Mouse (Mus musculus): ENCODE measurements around the gene Dnajb3. TPM values are rescaled to one million over a fixed set of nuclear protein-coding genes. Genes with fewer than 3 reads are reported as not detected.

Gene Dnajb3
- polyA plus RNA-seq, 1 experiment from 2014 or later, result 10.7 TPM

DNA sequence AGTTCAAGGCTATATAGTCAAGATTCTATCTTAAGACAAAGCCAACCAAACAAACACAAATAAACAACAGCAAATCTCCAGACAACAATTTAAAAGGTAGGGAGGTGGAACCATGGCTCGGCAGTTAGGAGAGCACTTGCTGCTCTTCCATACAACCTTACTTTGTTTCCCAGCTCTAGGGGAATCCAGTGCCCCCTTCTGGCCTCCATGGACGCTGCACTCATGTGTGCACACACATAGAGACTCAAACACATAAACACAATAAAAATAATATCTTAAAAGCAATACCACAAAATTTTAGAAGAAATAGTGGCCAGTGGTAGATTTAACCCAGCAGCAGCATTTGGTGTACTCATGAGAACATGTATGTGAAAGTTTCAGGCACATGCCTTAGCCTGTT, 11.6 kb upstream of the Dnajb3 start:
- Histone ChIP-seq H3K4me2 (ENCODE audit: low read depth, severe bottlenecking) (no peak overlapping the region), H3K27ac (replicated peaks; ENCODE audit: low read depth, low read length) (no peak overlapping the region), H3K36me3 (ENCODE audit: control insufficient read depth, insufficient read depth, low read length) (no peaks in the 10 kb centered on the region), H3K4me1 (ENCODE audit: control insufficient read depth, insufficient read depth, low read length) (no peaks in the 10 kb centered on the region), H3K9me3 (ENCODE audit: control insufficient read depth, low read length) (peaks cover 51% of the 10 kb centered on the region), H3K9ac (ENCODE audit: low read length) (no peak overlapping the region), H3K4me3 (ENCODE audit: low read depth, low read length) (no peak overlapping the region), H3K27me3 (ENCODE audit: control insufficient read depth, insufficient read depth, low read length) (no peaks in the 10 kb centered on the region)
- 68% methylated on average over 2 of the region's 2 CpGs for WGBS
- DNase-seq (ENCODE audit: low spot score), result peak; percentile 40
- ATAC-seq (ENCODE audit: insufficient number of reproducible peaks, low FRiP score, low TSS enrichment, low read depth), result no peak

DNA sequence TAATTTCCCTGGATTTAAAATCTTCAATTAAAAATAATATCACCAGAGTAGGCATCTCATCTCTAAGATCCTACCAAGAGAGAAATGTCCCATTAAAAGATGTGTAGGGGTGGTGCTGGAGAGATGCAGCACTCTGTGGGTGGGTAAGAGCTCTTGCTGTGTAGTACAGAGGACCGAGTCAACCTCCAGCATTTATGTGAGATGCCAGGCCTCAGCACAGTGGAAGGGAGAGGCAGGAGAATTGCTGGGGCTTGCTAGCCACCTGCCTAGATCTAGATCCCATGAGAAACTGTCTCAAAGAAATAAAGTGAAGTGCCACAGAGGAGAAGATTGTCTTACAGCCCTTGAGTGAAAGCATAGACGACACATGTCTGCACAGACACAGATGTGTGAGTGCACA, 11.0 kb upstream of the Dnajb3 start:
- H3K27ac ChIP-seq (replicated peaks; ENCODE audit: low read depth, low read length), result no peak overlapping the region
- 56% methylated on average over 2 of the region's 2 CpGs for WGBS
- DNase-seq (ENCODE audit: low spot score), result peak; percentile 22

DNA sequence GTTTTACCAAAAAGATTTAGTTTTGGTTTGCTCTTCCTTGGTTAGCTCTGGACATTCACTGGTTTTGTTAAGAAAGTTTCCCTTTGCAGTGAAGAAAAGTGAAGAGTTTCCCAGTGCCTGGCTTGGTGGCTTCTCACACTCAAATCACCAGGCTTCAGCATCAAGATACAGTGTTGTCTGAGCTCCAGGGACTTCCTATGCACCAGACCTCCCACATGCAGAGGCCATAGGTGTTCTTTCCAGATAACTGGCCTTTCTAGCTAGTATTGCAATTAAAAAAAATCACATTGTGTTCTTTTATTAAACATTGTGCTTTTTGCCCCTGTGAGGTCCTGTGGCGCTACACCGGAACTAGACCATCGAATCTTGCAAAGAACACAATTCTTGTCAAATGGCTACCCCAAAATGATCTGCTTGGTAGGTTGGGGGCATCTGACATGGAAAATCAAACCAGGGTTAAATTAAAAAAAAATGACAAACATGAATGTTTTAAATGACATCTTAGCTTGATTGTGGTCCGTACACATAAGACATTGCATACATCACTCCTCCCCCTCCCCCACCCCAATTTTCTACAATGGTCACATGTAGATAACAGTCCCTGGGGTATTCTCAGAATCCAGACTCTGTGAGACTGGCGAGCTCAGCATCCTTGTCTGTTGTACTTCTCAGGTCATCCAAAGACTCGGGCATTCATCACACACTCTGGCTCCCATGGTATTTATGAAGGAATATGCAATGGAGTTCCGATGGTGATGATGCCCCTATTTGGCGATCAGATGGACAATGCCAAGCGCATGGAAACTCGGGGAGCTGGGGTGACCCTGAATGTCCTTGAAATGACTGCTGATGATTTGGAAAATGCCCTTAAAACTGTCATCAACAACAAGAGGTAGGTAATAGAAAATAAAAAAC, 10.1 kb upstream of the Dnajb3 start:
- no peak overlapping the region for H3K4me2 ChIP-seq (ENCODE audit: low read depth, severe bottlenecking)
- H3K9me3 ChIP-seq (ENCODE audit: control insufficient read depth, low read length), result peaks cover 59% of the 10 kb centered on the region
- no peaks in the 10 kb centered on the region for H3K27me3 ChIP-seq (ENCODE audit: control insufficient read depth, insufficient read depth, low read length)
- no peaks in the 10 kb centered on the region for H3K4me1 ChIP-seq (ENCODE audit: control insufficient read depth, insufficient read depth, low read length)
- H3K4me3 ChIP-seq (ENCODE audit: low read depth, low read length), result no peak overlapping the region
- H3K36me3 ChIP-seq (ENCODE audit: control insufficient read depth, insufficient read depth, low read length), result no peaks in the 10 kb centered on the region
- H3K9ac ChIP-seq (ENCODE audit: low read length), result no peak overlapping the region
- no peak overlapping the region for H3K27ac ChIP-seq (replicated peaks; ENCODE audit: low read depth, low read length)
- no peak for ATAC-seq (ENCODE audit: insufficient number of reproducible peaks, low FRiP score, low TSS enrichment, low read depth)
- WGBS, result 72% methylated on average over 10 of the region's 10 CpGs
- DNase-seq (ENCODE audit: low spot score), result peak; percentile 30

More for the DNA sequence above, 11.0 kb upstream of the Dnajb3 start:
- ATAC-seq (ENCODE audit: insufficient number of reproducible peaks, low FRiP score, low TSS enrichment, low read depth), result no peak
- H3K9me3 ChIP-seq (ENCODE audit: control insufficient read depth, low read length), result peaks cover 56% of the 10 kb centered on the region
- H3K36me3 ChIP-seq (ENCODE audit: control insufficient read depth, insufficient read depth, low read length), result no peaks in the 10 kb centered on the region
- H3K4me1 ChIP-seq (ENCODE audit: control insufficient read depth, insufficient read depth, low read length), result no peaks in the 10 kb centered on the region
- no peak overlapping the region for H3K4me3 ChIP-seq (ENCODE audit: low read depth, low read length)
- no peak overlapping the region for H3K4me2 ChIP-seq (ENCODE audit: low read depth, severe bottlenecking)
- H3K27me3 ChIP-seq (ENCODE audit: control insufficient read depth, insufficient read depth, low read length), result no peaks in the 10 kb centered on the region
- no peak overlapping the region for H3K9ac ChIP-seq (ENCODE audit: low read length)

DNA sequence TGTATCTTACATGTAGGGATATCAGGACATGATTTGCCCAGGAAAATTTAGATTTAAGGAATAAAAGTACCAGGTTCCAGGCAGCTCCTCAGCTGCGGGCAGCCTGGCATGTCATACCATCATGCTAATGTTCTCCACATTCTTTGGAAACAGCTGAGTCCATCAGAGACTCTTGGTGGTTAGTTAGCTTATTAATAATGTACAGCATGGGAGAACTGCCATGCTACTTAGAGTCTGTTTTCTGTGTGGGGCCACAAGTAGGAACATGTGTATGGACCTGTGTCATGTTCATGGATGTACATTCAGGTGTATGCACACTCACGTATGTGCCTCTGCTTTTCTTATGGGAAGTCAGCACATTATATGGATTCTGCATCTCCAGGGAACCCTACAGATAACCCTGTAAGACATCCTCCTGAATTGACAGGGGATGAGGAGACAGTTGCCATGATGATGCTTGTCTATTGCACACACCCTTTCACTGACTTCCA, 8.9 kb upstream of the Dnajb3 start:
- Histone ChIP-seq H3K36me3 (ENCODE audit: control insufficient read depth, insufficient read depth, low read length) (no peaks in the 10 kb centered on the region), H3K27ac (replicated peaks; ENCODE audit: low read depth, low read length) (no peak overlapping the region), H3K9me3 (ENCODE audit: control insufficient read depth, low read length) (peaks cover 59% of the 10 kb centered on the region), H3K9ac (ENCODE audit: low read length) (no peak overlapping the region), H3K4me1 (ENCODE audit: control insufficient read depth, insufficient read depth, low read length) (no peaks in the 10 kb centered on the region), H3K4me3 (ENCODE audit: low read depth, low read length) (no peak overlapping the region), H3K27me3 (ENCODE audit: control insufficient read depth, insufficient read depth, low read length) (no peaks in the 10 kb centered on the region), H3K4me2 (ENCODE audit: low read depth, severe bottlenecking) (no peak overlapping the region)
- 80% methylated on average over 2 of the region's 2 CpGs for WGBS
- no peak for ATAC-seq (ENCODE audit: insufficient number of reproducible peaks, low FRiP score, low TSS enrichment, low read depth)
- peak; percentile 25 for DNase-seq (ENCODE audit: low spot score)

DNA sequence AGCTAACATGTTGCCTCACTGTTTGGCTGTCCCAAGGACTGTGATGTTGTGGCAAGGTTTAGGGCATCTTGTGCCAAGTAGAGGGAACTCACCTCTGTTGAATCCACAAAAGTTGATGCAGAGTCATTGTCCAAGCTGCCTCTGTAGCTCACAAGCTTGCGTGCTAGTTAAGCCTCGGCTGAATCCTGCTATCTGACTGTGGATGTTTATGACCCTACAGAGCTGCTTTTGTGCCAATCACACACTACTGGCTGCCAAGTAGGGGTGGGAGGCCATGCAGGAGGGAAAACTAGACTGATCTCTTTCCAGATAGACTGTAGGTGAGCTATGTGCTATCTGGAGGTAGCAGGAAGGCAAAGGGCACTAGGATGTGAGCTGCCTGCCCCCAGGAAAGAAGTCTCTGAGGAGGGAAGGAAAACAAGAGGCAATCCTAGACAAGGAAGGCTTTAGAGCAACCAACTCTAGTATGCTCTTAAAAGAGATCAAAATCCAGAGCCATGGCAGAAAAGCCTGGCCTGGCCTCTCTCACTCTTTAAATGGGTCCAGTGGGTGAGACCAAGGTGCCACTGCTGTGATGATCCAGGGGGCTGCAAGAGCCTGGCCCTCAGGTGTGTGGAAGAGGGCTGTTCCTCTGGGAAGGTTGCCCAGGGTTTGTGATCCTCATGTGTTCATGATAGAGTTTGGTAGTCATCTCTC, 8.3 kb upstream of the Dnajb3 start:
- no peaks in the 10 kb centered on the region for H3K27me3 ChIP-seq (ENCODE audit: control insufficient read depth, insufficient read depth, low read length)
- ATAC-seq (ENCODE audit: insufficient number of reproducible peaks, low FRiP score, low TSS enrichment, low read depth), result no peak
- peak; percentile 30 for DNase-seq (ENCODE audit: low spot score)

DNA sequence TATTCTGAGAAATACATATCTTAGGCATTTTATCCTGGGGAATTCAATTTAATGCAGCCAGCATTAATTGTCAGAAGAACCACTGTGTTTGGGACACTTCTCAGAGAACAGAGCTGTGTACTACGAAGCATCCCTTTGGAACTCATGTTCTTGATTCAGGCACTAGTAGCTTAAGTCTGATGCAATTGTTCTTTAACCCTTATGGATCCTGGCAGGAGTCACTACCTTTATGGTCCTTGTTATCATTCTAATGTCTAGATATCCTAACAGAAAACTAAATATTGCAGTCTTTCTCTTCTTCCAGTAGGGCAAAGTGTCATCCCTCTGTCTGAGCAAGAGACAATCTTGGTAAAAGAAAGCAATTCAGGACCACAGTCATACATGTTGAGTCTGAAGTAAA, 7.5 kb upstream of the Dnajb3 start:
- WGBS, result 82% methylated on average over 1 of the region's 1 CpGs

More for the DNA sequence above, 8.3 kb upstream of the Dnajb3 start:
- H3K36me3 ChIP-seq (ENCODE audit: control insufficient read depth, insufficient read depth, low read length), result no peaks in the 10 kb centered on the region
- WGBS, result 78% methylated on average over 2 of the region's 2 CpGs
- no peak overlapping the region for H3K27ac ChIP-seq (replicated peaks; ENCODE audit: low read depth, low read length)
- no peak overlapping the region for H3K4me2 ChIP-seq (ENCODE audit: low read depth, severe bottlenecking)
- H3K9me3 ChIP-seq (ENCODE audit: control insufficient read depth, low read length), result peaks cover 59% of the 10 kb centered on the region
- no peak overlapping the region for H3K9ac ChIP-seq (ENCODE audit: low read length)
- H3K4me1 ChIP-seq (ENCODE audit: control insufficient read depth, insufficient read depth, low read length), result no peaks in the 10 kb centered on the region
- H3K4me3 ChIP-seq (ENCODE audit: low read depth, low read length), result no peak overlapping the region

DNA sequence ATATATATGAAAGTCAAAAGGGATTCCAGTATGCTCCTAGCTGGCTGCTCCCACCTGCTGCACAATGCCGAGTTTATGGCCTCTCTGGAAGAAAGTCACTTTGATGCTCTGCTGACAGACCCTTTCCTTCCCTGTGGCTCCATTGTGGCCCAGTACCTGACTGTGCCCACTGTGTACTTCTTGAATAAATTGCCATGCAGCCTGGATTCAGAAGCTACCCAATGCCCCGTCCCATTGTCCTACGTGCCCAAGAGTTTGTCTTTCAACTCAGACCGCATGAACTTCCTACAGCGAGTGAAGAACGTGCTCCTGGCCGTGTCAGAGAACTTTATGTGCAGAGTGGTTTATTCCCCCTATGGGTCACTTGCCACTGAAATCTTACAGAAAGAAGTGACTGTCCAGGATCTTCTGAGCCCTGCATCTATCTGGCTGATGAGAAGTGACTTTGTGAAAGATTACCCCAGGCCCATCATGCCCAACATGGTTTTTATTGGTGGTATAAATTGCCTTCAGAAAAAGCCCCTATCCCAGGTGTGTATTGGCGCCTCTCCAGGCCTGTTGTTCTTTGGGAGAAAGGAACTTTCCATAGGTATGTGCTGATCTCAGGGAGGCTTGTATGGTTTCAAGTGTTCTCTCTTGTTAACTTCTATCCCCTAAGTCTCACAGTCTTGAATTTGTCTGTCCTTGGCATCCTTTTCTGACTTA, 6.9 kb upstream of the Dnajb3 start:
- no peak overlapping the region for H3K4me2 ChIP-seq (ENCODE audit: low read depth, severe bottlenecking)
- peak; percentile 18; the same call in 1 of the 2 replicates for ATAC-seq (ENCODE audit: insufficient number of reproducible peaks, low FRiP score, low TSS enrichment, low read depth)
- no peak overlapping the region for H3K9ac ChIP-seq (ENCODE audit: low read length)
- 64% methylated on average over 8 of the region's 8 CpGs for WGBS
- DNase-seq (ENCODE audit: low spot score), result peak; percentile 34
- no peaks in the 10 kb centered on the region for H3K36me3 ChIP-seq (ENCODE audit: control insufficient read depth, insufficient read depth, low read length)
- no peak overlapping the region for H3K4me3 ChIP-seq (ENCODE audit: low read depth, low read length)
- peaks cover 57% of the 10 kb centered on the region for H3K9me3 ChIP-seq (ENCODE audit: control insufficient read depth, low read length)
- H3K27me3 ChIP-seq (ENCODE audit: control insufficient read depth, insufficient read depth, low read length), result no peaks in the 10 kb centered on the region
- H3K27ac ChIP-seq (replicated peaks; ENCODE audit: low read depth, low read length), result no peak overlapping the region
- H3K4me1 ChIP-seq (ENCODE audit: control insufficient read depth, insufficient read depth, low read length), result no peaks in the 10 kb centered on the region

More for the DNA sequence above, 7.5 kb upstream of the Dnajb3 start:
- H3K4me1 ChIP-seq (ENCODE audit: control insufficient read depth, insufficient read depth, low read length), result no peaks in the 10 kb centered on the region
- no peak overlapping the region for H3K4me3 ChIP-seq (ENCODE audit: low read depth, low read length)
- ATAC-seq (ENCODE audit: insufficient number of reproducible peaks, low FRiP score, low TSS enrichment, low read depth), result no peak
- no peak for DNase-seq (ENCODE audit: low spot score)
- H3K36me3 ChIP-seq (ENCODE audit: control insufficient read depth, insufficient read depth, low read length), result no peaks in the 10 kb centered on the region
- H3K4me2 ChIP-seq (ENCODE audit: low read depth, severe bottlenecking), result no peak overlapping the region
- H3K27me3 ChIP-seq (ENCODE audit: control insufficient read depth, insufficient read depth, low read length), result no peaks in the 10 kb centered on the region
- peaks cover 59% of the 10 kb centered on the region for H3K9me3 ChIP-seq (ENCODE audit: control insufficient read depth, low read length)
- H3K9ac ChIP-seq (ENCODE audit: low read length), result no peak overlapping the region
- H3K27ac ChIP-seq (replicated peaks; ENCODE audit: low read depth, low read length), result no peak overlapping the region

DNA sequence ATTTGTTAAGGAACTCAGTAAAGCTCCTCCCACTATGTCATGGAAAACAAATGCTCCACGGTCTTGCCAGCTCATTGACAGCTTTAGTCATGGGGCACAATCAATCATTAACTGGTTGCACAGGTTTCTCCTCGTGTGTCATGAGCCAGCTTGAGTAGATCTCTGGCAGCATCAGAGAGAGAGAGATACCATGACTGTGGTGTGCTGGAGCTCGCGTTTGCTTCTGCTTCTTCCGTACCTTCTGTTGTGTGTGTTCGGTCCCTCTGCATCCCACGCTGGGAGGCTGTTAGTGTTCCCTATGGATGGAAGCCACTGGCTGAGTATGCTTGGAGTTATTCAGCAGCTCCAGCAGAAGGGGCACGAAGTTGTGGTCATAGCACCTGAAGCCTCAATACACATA, 6.2 kb upstream of the Dnajb3 start, which contains the start of gene Ugt1a1:
Ugt1a1 (plus strand) TSS at position 148 of the 400 bp plus-strand sequence.
- Histone ChIP-seq H3K9ac (ENCODE audit: low read length) (no peak within 1 kb of the TSS), H3K27ac (replicated peaks; ENCODE audit: low read depth, low read length) (no peak within 1 kb of the TSS), H3K4me1 (ENCODE audit: control insufficient read depth, insufficient read depth, low read length) (no peaks in the 10 kb centered on the region), H3K4me2 (ENCODE audit: low read depth, severe bottlenecking) (no peak within 1 kb of the TSS), H3K4me3 (ENCODE audit: low read depth, low read length) (no peak within 1 kb of the TSS), H3K27me3 (ENCODE audit: control insufficient read depth, insufficient read depth, low read length) (no peaks in the 10 kb centered on the region), H3K9me3 (ENCODE audit: control insufficient read depth, low read length) (peaks cover 51% of the 10 kb centered on the region), H3K36me3 (ENCODE audit: control insufficient read depth, insufficient read depth, low read length) (no peaks in the 10 kb centered on the region)
- no peak for ATAC-seq (ENCODE audit: insufficient number of reproducible peaks, low FRiP score, low TSS enrichment, low read depth)
- peak; percentile 36 for DNase-seq (ENCODE audit: low spot score)
- WGBS, result 68% methylated on average over 8 of the region's 8 CpGs
